Mouse (Mus musculus) right cerebral cortex, postnatal 36 days (tissue): ENCODE measurements at regions not wholly inside any gene's neighbourhood (a gene's known extent, or its start where the extent isn't known, plus 50 kb on each side); places are given as distances from the start of the nearest gene placed in this dataset.
A peak's percentile ranks its signal among the peaks of the same experiment; 100 is the strongest.
"Not testable (repeated sequence)": the region's sequence is repeated elsewhere in the genome, so short reads cannot be mapped to it uniquely, and the experiment has no call there.

Experiments used
- DNase-seq, 2 experiments: peaks; one replicate each; pipeline ENCODE4 v3.0.0; 2022; ENCODE audit warnings: low spot score in 2 of 2, mixed read lengths in 1 of 2

DNA sequence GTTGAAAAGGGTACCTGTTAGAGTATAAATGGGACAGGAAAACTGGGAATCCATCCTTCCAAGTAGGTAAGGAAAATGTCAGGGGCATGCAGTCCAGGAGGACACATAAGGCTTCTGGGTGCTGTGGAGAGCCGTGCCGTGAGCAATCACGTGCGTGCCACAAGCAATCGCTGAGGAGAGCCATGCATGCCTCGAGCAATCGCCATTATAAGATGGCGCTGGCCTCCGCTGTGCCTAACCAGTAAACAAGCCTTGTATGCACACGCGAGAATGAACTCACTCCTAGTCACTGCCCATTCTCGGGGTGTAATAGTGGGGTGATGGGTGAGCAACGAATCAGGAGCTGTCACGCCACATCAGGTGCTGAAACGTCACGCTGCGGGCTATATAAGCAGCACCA, 210.0 kb downstream of the Rchy1 start:
- DNase-seq: not testable (repeated sequence)

GRCm38 (mm10) chr5:91751168-91751567, 211.7 kb downstream of the Rchy1 start:
- DNase-seq: no peak

GRCm38 (mm10) chr5:91746077-91746476, 216.8 kb downstream of the Rchy1 start:
- DNase-seq: no peak

DNA sequence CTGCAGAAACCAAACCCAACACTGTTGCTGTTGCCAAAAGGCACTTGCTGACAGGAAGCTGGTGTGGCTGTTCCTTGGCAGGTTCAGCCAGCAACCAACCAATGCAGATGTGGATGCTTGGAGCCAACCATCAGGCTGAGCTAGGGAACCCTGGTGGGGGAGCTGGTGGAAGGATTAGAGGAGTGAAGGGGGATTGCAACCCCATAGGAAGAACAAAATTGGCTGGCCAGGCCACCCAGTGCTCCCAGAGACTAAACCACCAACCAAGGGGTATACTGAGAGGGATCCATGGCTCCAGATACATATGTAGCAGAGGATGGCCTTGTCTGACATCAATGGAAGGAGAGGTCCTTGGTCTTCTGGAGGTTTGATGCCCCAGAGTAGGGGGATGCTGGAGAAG, 218.5 kb downstream of the Rchy1 start:
- no peak for DNase-seq

GRCm38 (mm10) chr5:91740159-91740537, 222.7 kb downstream of the Rchy1 start:
- DNase-seq: no peak

- DNase-seq: peak; percentile 34 to 63
Observed at GRCm38 (mm10) chr5:91739433-91740158, 222.2 kb downstream of the Parm1 start.

GRCm38 (mm10) chr5:91732002-91732401, 214.6 kb downstream of the Parm1 start:
- no peak for DNase-seq

DNA sequence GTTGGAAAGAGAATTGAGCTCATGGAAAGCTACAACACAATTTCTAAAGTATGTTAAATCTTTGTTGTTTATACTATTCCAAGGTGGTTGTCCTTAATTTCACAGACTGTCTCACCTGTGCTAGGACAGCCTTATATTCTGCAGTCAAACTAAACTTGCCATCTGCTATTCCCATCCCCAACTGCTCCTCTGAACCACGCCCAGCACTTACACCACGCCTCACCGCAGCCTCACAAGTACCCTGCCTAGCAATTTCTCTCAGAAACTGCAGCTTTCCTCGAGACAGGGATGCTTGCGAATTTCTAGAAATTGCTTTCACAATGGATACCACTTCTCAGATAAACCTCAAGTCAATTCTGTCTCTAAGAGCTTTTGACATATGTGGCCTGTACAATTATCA, 213.7 kb downstream of the Parm1 start:
- no peak for DNase-seq

DNA sequence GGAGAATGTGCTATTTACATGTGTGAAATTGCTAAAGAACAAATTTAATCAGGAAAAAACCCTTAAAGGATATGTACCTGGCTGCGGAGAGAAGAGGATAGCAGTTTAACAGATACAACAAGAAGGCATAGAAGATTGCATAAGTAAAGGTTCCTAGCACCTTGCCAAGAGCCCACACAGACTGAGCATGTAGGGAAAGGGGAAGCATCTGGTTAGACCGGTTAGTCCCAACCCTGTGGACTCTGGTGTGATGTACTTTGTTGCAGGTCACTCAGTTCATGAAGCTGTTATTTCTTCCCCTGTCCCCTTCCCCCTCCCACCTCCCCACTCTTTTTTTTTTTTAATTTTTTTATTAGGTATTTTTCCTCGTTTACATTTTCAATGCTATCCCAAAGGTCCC, 212.5 kb downstream of the Parm1 start:
- no peak for DNase-seq

- DNase-seq: no peak
Observed at GRCm38 (mm10) chr5:91729415-91729814, 212.0 kb downstream of the Parm1 start.

DNA sequence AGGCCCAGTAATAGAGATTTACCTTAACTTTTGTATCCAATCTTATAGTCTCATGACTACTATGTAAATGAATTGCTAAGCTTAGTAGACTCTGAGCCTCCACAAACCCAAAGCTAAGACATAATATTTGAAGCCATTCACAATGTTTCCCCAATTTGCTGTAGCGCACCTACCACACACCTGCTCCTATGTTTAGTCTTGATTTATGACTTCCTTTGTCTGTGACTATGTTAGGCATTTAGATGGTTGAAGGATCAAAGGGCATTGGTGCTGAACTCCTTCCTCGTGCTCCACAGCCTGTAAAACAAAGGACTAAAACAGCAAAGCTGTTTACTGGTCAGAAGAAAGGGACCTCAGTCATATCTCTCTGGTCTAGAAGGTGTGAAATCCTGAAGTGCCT, 210.0 kb downstream of the Parm1 start:
- DNase-seq: no peak

- DNase-seq: no peak
Observed at GRCm38 (mm10) chr5:91726118-91726500, 208.7 kb downstream of the Parm1 start.

DNA sequence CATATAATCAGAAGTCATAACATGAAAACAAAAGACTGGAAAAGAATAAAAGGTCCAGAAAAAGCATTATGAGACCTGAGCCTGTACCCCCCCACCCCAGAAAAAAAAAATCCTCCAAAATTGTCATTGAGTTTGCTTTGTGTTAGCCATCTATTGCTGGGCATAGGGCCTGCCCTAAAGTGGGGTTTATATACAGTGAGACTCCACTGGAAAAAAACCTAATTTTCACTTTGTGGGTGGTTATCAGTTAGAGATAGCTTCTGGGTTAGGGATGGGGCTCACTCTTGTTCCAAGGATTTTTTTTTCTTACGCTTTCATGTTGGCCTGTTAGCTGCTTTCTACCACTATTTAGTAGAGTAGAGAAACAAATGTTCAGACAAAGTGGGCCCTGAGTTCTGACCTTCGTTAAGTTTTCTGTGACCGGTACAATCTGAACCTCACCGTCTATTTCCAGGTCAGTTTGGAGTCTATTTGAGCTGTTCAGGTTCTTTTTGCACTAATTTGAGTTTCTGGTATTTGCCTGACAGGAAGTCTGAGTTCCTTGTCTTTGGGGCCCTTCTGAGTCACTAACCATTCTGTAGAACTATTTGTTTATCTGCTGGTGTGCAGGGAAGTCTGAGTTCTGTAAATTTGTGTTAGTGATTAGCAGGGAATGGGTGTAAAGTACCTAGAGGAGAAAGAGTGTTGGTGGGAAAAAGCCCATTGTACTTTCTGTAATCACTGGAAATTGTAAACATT, 208.1 kb downstream of the Parm1 start:
- no peak for DNase-seq

- no peak for DNase-seq
Observed at GRCm38 (mm10) chr5:91724881-91725280, 207.5 kb downstream of the Parm1 start.

GRCm38 (mm10) chr5:91723416-91723815, 206.0 kb downstream of the Parm1 start:
- no peak for DNase-seq

- no peak for DNase-seq
Observed at GRCm38 (mm10) chr5:91722982-91723381, 205.6 kb downstream of the Parm1 start.

DNA sequence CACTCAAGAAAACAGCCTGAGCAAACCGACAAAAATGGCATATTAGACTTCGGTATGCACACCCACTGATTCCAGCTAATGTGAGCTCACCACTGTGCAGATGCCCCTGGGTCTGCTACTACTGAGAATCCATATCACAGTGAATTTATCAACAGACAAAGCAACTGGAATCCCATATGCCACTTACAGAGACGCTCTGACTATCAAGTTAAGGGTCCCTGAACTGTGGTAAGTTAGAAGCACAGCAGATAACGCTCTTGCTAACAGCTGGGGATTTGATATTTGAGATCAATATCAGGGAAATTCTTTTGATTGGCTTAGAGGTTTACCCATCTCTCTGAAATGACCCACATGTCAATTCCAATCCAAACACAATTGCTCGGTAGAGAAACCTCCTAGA, 205.0 kb downstream of the Parm1 start:
- DNase-seq: no peak

DNA sequence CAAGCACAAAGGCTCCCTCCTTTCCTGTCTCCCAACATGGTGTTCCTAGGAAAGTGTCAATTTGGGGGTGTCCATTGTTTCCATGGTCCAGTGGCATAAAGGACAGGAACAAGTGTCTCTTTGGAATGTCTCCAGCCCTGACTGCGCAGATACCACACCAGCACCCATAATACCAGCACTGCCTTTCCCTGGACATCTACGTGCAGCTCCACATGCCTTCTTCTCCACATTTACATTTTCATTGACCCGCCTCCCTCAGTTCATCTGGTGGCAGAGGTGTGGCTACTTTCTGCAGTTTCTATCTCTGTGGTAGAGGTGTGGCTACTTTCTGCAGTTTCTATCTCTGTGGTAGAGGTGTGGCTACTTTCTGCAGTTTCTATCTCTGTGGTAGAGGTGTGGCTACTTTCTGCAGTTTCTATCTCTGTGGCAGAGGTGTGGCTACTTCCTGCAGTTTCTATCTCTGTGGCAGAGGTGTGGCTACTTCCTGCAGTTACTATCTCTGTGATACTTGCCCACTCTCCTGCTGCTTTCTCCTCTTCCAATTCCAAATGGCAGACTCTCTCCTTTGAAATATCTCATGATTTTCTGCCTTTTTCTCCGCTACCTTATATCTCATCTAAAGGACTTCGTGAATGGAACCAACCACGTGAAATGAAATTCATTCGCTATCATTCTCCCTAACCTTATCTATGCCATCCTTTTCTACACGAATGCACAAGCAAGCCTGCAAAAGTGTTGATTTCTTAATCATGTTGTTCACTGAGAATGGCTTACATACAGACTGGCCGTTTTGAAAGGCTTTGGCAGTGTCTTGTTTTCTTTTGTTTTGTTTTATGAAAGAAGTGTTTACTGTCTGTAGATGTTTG, 204.0 kb downstream of the Parm1 start:
- no peak for DNase-seq

- DNase-seq: no peak
Observed at GRCm38 (mm10) chr5:91713020-91713419, 195.6 kb downstream of the Parm1 start.

GRCm38 (mm10) chr5:91709494-91710286, 192.3 kb downstream of the Parm1 start:
- no peak for DNase-seq

- DNase-seq: no peak
Observed at GRCm38 (mm10) chr5:91708149-91708548, 190.7 kb downstream of the Parm1 start.

- DNase-seq: no peak
Observed at GRCm38 (mm10) chr5:91697075-91697474, 179.7 kb downstream of the Parm1 start.
